Mouse (Mus musculus): ENCODE measurements around the gene Rnf213. TPM values are rescaled to one million over a fixed set of nuclear protein-coding genes. Genes with fewer than 3 reads are reported as not detected.

Rnf213 gene
- polyA plus RNA-seq, 1 experiment from 2014 or later = 12.5 TPM

DNA sequence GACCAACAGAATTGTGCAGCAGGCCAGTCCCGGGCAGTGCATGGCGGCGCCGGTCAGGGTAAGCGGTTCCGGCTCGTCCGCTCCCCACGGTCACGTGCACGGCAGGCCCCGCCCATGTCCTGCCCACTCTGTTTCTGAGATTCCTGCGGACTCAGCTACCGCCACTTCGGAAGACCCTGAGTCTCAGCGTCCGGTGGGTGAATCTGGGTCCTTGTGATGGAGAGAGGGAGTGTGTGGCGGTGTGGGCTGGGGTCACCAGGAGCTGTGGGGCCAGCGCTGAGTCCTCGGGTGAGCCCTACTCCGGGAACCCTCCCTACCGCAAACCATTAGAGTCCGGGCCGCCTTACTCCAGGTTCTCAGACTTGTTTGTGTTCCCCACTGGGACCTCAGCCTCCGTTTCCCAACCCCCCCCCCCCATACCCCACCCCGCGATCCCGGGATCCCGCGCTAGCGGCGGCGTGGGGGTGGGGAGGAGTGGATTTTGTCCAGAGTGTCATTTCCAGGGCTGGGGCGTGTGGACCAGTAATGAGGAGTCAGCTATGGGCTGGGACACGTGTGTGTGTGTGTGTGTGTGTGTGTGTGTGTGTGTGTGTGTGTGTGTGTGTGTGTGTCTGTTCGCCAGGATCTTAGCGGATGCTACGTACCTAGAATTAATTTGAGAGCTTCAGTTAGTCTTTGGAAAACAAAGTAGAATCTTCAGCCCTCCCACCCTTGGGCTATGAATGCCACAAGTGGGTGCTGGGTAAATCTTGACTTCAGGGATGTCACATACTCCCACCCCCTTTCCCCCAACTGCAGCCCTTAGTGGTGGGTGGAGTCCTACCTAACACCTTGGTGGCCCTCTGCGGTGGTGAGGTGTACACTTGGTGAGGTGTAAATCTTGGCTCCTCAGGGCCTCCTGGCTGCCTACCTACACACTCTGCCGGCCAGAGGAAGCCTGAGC lies 37.2 kb upstream of the Rnf213 start, which contains the start of the genes Sgsh and Slc26a11:
TSS of gene Sgsh (minus strand) at position 94 of the 943 bp plus-strand sequence.
TSS of gene Slc26a11 (plus strand) at position 115 of the 943 bp plus-strand sequence.
- DNase-seq = peak; percentile 94
- under 1% methylated on average over 40 of the region's 40 CpGs for WGBS

DNA sequence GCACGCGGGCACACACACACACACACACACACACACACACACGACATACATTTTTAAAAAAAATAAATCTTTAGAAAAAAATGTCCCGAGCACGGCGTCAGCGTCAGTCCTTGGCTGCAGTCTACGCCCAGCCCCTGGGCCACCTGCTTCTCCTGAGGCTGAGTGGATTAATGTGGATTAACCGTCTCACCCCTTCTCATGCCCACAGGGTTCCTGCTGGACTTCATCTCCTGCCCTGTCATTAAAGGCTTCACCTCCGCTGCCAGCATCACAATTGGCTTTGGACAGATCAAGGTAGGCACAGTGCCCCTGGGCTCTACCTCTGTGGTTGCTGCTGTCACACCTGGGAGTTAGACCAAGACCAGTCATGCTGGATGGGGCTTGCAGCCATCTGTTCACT lies 33.8 kb upstream of the Rnf213 start:
- H3K4me1 ChIP-seq (ENCODE audit: insufficient read depth) = peaks cover 12% of the 10 kb centered on the region; the same call in 1 of the 2 replicates
- DNase-seq (no peak), ATAC-seq (ENCODE audit: insufficient read depth) (no peak)
- WGBS = 90% methylated on average over 10 of the region's 10 CpGs
- H3K4me3 ChIP-seq (ENCODE audit: low read depth, low read length) = no peak overlapping the region
- H3K9me3 ChIP-seq (ENCODE audit: low read depth, low read length) = no peaks in the 10 kb centered on the region
- H3K36me3 ChIP-seq (ENCODE audit: insufficient read depth) = peaks cover 17% of the 10 kb centered on the region; the same call in 1 of the 2 replicates
- H3K9ac ChIP-seq = no peak overlapping the region
- no peaks in the 10 kb centered on the region for H3K27me3 ChIP-seq (ENCODE audit: insufficient read depth, low read length)
- H3K27ac ChIP-seq (ENCODE audit: low read depth) = no peak overlapping the region
- no peak overlapping the region for H3K4me2 ChIP-seq
- TF ChIP-seq CTCF (IDR thresholded peaks at IDR 0.05; ENCODE audit: low read depth) = no peak

More for the DNA sequence above, 37.2 kb upstream of the Rnf213 start, which contains the start of the genes Sgsh and Slc26a11:
- H3K36me3 ChIP-seq (ENCODE audit: insufficient read depth) = peaks cover 10% of the 10 kb centered on the region; the same call in 1 of the 2 replicates
- peaks cover 12% of the 10 kb centered on the region; the same call in 1 of the 2 replicates for H3K4me1 ChIP-seq (ENCODE audit: insufficient read depth)
- H3K27me3 ChIP-seq (ENCODE audit: insufficient read depth, low read length) = 0 out of 2 replicates have a peak, but pooled peaks cover 3% of the 10 kb centered on the region
- peak; percentile 96 for ATAC-seq (ENCODE audit: insufficient read depth)
- no peaks in the 10 kb centered on the region for H3K9me3 ChIP-seq (ENCODE audit: low read depth, low read length)
- H3K4me2 ChIP-seq = peak within 1 kb of the TSS; percentile 94
- no peak for TF ChIP-seq CTCF (IDR thresholded peaks at IDR 0.05; ENCODE audit: low read depth)
- H3K9ac ChIP-seq = peak within 1 kb of the TSS; percentile 71
- peak within 1 kb of the TSS; percentile 80 for H3K27ac ChIP-seq (ENCODE audit: low read depth)
- peak within 1 kb of the TSS; percentile 64 for H3K4me3 ChIP-seq (ENCODE audit: low read depth, low read length)

DNA sequence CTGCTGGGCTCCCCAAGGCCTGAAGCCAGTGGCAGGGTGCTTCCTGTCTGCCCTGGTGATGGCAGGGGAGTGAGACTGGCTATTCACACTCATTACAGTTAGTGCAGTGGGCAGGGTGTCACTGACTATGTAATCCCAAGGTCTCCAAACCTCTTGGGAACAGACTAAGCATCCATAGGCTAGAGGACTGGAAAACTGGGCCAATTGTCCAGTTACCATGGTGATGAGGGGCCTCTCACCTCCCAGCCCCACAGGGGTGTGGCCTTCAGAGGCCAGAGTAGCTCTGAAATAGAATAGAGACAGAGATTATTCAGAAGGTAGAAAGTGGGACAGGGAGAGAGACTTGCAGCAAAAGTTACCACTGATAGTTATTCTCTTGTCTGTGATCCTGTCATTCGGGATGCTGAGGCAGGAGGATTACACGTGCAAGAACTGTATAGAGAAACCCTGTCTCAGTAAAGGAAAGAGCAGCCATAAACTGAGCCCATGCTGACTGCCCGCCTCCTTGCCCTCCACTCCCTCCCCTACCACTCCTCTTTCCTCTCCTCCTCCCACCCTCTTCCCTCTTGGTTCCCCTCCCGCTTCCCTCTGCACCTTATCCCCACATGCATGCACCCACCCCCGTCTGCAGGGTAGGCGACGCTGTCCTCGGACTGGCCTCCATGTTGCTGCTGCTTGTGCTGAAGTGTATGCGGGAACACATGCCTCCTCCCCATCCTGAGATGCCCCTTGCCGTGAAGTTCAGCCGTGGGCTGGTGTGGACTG lies 29.9 kb upstream of the Rnf213 start:
- H3K36me3 ChIP-seq (ENCODE audit: insufficient read depth) = peaks cover 22% of the 10 kb centered on the region; the same call in 1 of the 2 replicates
- H3K4me1 ChIP-seq (ENCODE audit: insufficient read depth) = no peaks in the 10 kb centered on the region
- H3K9me3 ChIP-seq (ENCODE audit: low read depth, low read length) = no peaks in the 10 kb centered on the region
- H3K27ac ChIP-seq (ENCODE audit: low read depth) = no peak overlapping the region
- ATAC-seq (ENCODE audit: insufficient read depth) (no peak; the same call in 1 of the 2 replicates), DNase-seq (no peak)
- no peak for TF ChIP-seq CTCF (IDR thresholded peaks at IDR 0.05; ENCODE audit: low read depth)
- H3K4me2 ChIP-seq = peak overlapping the region; percentile 30; the same call in 1 of the 2 replicates
- H3K27me3 ChIP-seq (ENCODE audit: insufficient read depth, low read length) = no peaks in the 10 kb centered on the region
- H3K9ac ChIP-seq = no peak overlapping the region
- H3K4me3 ChIP-seq (ENCODE audit: low read depth, low read length) = no peak overlapping the region
- 29% methylated on average over 11 of the region's 11 CpGs for WGBS

DNA sequence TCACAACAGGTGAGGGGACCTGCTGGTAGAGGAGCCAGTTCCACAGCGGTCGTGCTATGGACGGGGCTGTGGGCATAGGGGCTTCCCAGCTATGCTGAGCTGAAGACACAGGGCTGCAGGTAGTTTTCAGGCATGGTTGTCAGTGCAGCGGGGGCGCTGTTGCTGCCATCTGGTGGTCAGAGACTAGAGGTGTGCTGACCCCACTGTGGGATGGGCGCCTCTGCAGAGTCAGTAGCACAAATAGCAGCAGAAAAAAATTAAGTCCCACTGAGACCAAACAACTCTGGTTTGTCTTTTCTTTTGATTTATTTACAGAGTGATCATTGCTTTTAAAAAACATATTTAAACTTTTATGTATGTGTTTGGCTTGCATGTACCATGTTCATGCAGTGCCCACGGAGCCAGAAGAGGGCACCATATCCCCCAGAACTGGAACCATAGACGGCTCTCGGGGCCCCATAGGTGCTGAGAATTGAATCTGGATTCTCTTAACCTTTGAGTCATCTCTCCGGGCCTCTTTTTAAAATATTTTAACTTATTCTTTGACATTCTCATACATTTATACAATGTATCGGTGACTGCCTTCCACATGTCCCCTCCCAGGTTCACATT lies 29.3 kb upstream of the Rnf213 start:
- Histone ChIP-seq H3K36me3 (ENCODE audit: insufficient read depth) (peaks cover 22% of the 10 kb centered on the region; the same call in 1 of the 2 replicates), H3K27me3 (ENCODE audit: insufficient read depth, low read length) (no peaks in the 10 kb centered on the region), H3K27ac (ENCODE audit: low read depth) (no peak overlapping the region), H3K9me3 (ENCODE audit: low read depth, low read length) (no peaks in the 10 kb centered on the region), H3K4me1 (ENCODE audit: insufficient read depth) (no peaks in the 10 kb centered on the region), H3K9ac (no peak overlapping the region), H3K4me2 (peak overlapping the region; percentile 30; the same call in 1 of the 2 replicates), H3K4me3 (ENCODE audit: low read depth, low read length) (no peak overlapping the region)
- DNase-seq = peak; percentile 87
- peak; percentile 91 for TF ChIP-seq CTCF (IDR thresholded peaks at IDR 0.05; ENCODE audit: low read depth)
- WGBS = 31% methylated on average over 11 of the region's 11 CpGs
- peak; percentile 82 for ATAC-seq (ENCODE audit: insufficient read depth)

DNA sequence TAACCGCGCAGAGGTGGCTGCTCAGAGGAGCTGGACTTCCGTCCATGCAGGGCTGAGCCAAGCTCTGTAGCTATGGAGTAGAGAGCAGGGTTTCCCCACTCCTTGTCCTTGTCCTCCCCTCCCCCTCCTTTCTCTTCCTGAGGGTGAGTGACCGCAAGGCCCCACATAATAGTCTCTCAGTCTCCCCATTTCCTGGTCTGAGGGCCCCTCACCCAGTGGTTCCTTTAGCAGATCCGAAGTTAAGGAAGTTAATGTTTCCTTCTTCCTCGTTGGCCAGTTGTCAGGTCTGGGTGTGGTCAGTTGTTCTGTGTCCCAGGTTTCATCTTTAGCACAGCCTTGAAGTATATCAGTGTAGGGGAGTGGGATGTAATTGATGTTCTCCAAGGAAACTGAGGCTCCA lies 17.5 kb upstream of the Rnf213 start:
- Histone ChIP-seq H3K27me3 (ENCODE audit: insufficient read depth, low read length) (no peaks in the 10 kb centered on the region), H3K4me1 (ENCODE audit: insufficient read depth) (no peaks in the 10 kb centered on the region; the same call in 1 of the 2 replicates), H3K4me2 (no peak overlapping the region), H3K9me3 (ENCODE audit: low read depth, low read length) (no peaks in the 10 kb centered on the region), H3K9ac (no peak overlapping the region), H3K36me3 (ENCODE audit: insufficient read depth) (peaks cover 9% of the 10 kb centered on the region; the same call in 1 of the 2 replicates), H3K27ac (ENCODE audit: low read depth) (no peak overlapping the region), H3K4me3 (ENCODE audit: low read depth, low read length) (no peak overlapping the region)
- DNase-seq (no peak), ATAC-seq (ENCODE audit: insufficient read depth) (no peak)
- 75% methylated on average over 6 of the region's 6 CpGs for WGBS
- TF ChIP-seq CTCF (IDR thresholded peaks at IDR 0.05; ENCODE audit: low read depth) = no peak

DNA sequence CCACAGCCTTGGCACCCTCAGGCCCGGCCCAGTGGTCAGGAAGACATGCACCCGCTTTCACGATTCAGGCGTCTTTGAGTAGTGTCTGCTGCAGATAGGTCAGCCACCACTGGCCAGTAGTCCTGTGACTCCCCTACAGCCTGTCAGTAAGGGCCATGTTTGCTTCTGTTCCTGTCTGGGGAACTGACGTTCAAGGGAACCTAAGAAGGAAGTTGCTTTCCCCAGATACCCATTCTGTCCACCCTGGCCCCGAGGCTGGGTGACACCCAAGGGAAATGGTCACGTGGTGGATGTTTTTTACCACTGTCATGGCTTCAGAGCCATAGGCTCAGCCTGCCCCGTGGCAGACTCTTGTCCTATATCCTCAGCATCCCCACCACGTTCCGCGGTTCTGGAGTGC lies 15.6 kb upstream of the Rnf213 start:
- H3K9ac ChIP-seq = no peak overlapping the region
- peaks cover 9% of the 10 kb centered on the region; the same call in 1 of the 2 replicates for H3K36me3 ChIP-seq (ENCODE audit: insufficient read depth)
- H3K27ac ChIP-seq (ENCODE audit: low read depth) = no peak overlapping the region
- ATAC-seq (ENCODE audit: insufficient read depth) (no peak), DNase-seq (no peak)
- H3K9me3 ChIP-seq (ENCODE audit: low read depth, low read length) = no peaks in the 10 kb centered on the region
- no peak overlapping the region for H3K4me2 ChIP-seq
- 91% methylated on average over 11 of the region's 11 CpGs for WGBS
- TF ChIP-seq CTCF (IDR thresholded peaks at IDR 0.05; ENCODE audit: low read depth) = no peak
- H3K4me3 ChIP-seq (ENCODE audit: low read depth, low read length) = no peak overlapping the region
- H3K27me3 ChIP-seq (ENCODE audit: insufficient read depth, low read length) = no peaks in the 10 kb centered on the region
- no peaks in the 10 kb centered on the region; the same call in 1 of the 2 replicates for H3K4me1 ChIP-seq (ENCODE audit: insufficient read depth)

Data from lung, embryonic 14.5 days (tissue).